Mouse (Mus musculus) granulocyte monocyte progenitor cell, adult 5-6 weeks (primary cell): ENCODE results near the gene Sec14l3. TPM values are rescaled to one million over a fixed set of nuclear protein-coding genes. Genes with fewer than 3 reads are reported as not detected.
"Not testable (repeated sequence)": the region's sequence is repeated elsewhere in the genome, so short reads cannot be mapped to it uniquely, and the experiment has no call there.

Experiments
- ATAC-seq: replicated peaks from 2 replicates; pipeline ENCODE4 v1.8.0; 2016; ENCODE audit warnings: mild to moderate bottlenecking, moderate TSS enrichment, inconsistent platforms; ENCODE audit not compliant: poor library complexity, severe bottlenecking
- total RNA-seq, 2 experiments: library from RNA; stranded (forward) in 1 of 2; stranded (reverse) in 1 of 2; fragments of 200-712, 200-1000 nt in 1 of 2; fragments of >200 nt in 1 of 2; fragmentation: Nextera tagmentation in 1 of 2; gene quantifications; 2 replicates each; pipeline ENCODE4 v1.2.3; 2014 to 2017

Sec14l3 gene
- total RNA-seq, 2 experiments from 2014 or later: not detected

DNA sequence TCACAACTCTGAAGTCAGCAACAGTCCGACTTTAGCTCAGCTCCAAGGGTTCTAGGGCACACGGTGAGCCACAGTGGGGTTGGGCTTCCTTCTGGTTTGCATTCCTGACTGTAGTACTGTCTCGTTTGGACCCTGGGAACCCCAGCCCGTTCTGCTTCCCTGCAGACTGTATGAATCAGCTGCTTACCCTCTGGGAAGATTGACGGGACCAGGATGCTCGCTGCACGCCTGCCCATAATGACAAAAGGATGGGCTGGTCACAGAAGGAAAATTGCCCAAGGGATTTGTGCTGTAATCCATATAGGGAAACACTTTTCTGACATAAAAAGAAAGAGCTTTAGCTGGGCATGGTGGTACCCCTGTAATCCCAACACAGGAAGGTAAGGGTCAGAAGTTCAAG lies 34.2 kb downstream of the Sec14l3 start:
- ATAC-seq: no peak

DNA sequence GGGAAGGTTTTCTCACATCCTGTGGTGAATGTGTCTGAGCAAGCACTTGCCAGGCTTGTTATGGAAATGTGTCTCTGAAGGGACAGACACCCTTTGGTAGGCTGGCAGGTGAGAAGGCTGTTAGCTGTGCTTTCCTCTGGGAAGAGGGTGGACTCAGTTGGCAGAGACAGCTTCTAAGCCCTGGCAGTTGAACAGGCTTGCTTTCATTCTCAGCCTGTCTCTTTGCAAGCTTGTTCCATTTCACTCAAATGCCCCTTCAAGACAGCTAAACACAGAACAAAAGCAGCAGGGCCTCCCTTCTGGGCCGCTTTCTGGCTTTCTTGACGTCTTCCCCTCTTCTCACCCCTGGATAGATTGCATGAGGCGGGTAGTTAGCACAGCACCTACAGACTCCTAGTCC lies 34.8 kb downstream of the Sec14l3 start:
- ATAC-seq: no peak

- ATAC-seq: peak; percentile 60; the same call in 1 of the 2 replicates
Measured at GRCm38 (mm10) chr11:4101851-4102250, 37.2 kb downstream of the Sec14l3 start.

- ATAC-seq: no peak
Measured at GRCm38 (mm10) chr11:4103522-4103921, 38.9 kb downstream of the Sec14l3 start.

- ATAC-seq: no peak
Measured at GRCm38 (mm10) chr11:4104989-4105388, 40.3 kb downstream of the Sec14l3 start.

GRCm38 (mm10) chr11:4105444-4105843 lies 40.8 kb downstream of the Sec14l3 start:
- no peak for ATAC-seq

GRCm38 (mm10) chr11:4107901-4108300 lies 43.3 kb downstream of the Sec14l3 start:
- not testable (repeated sequence) for ATAC-seq

- no peak for ATAC-seq
Measured at GRCm38 (mm10) chr11:4108691-4109090, 44.0 kb downstream of the Sec14l3 start.

GRCm38 (mm10) chr11:4112033-4112432 lies 47.4 kb downstream of the Sec14l3 start:
- no peak for ATAC-seq

GRCm38 (mm10) chr11:4112861-4113260 lies 48.2 kb downstream of the Sec14l3 start:
- no peak for ATAC-seq

DNA sequence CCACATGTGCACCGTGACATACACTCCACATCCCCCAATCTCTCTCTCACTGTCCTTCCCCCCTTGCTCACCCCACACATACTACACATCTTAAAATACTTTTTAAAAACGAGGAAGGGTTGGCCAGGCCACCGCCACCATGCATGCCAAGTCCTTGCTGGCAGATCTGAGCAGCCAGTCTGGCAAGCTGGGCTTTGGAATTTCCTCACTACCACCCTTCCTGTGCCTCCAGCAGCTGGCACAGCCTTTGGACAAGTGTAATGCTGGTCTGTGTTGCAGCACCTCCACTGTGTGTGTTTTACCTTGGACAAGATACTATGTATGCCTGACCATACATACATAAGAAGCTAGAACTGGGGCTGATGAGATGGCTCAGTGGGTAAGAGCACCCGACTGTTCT lies 48.9 kb downstream of the Sec14l3 start:
- ATAC-seq: no peak

GRCm38 (mm10) chr11:4113970-4114369 lies 49.3 kb downstream of the Sec14l3 start:
- no peak for ATAC-seq

DNA sequence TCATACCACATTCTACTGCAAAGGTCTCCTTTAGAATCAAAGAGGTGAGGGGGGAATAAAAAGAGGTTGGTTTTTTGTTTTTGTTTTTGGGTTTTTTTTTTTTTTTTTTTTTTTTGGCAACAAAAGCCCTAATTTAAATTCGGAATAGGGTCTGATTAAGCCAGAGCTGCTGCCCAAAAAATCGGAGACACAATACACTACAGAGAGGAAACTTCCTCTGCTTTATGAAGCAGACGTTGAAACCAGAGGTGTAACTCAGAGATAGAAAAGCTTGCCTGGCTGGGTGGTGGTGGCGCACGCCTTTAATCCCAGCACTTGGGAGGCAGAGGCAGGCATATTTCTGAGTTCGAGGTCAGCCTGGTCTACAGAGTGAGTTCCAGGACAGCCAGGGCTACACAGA lies 49.9 kb downstream of the Sec14l3 start:
- ATAC-seq: not testable (repeated sequence)

DNA sequence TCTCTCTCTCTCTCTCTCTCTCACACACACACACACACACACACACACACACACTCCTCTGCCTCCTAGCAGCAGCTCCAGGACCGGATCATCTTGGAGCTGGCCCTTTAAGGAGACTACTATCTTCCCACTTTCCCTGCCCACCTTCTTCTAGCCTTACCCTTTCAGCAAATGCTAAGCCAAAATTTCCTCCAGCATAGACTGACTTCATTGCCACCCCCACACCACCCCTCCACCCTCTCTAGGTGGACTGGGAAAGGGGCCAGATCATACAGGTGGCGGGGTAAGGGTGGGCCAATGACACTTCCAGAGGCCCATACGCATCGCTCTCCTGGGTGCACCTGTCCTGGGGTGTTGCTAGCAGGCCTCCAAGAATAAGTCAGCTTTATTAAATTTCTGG lies 50.8 kb downstream of the Sec14l3 start:
- ATAC-seq: no peak

DNA sequence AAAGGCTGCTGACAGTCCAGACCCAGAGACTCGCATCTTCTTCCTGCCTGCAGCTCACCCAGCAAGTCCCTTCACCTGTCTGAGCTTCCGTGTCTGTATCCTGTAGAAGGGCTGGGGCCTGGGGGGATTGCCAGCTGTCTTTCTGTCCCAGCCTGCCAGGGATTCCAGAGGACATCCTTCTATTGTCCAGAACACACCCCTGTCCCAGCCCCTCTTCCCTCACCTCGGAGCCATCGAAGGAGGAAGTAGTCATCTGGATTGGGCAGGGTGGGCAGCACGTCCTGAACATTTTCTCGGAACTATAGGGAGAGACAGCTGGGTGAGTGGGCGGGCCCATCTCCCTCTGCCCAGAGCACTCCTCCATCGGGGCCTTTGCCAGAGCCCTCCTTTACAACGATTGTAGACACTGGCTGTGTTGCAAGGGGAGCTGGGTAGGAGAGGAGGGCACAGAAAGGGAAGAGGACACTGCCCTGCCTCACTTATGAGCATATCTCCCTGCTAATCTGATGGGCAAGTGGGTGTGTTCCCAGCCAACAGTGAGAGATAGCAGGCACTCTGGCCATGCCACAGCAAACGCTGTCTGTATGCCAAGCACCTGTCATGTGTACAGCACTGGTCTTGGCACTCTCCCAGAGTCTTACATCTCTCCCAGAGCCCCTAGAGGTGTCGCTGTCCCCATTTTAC lies 52.0 kb downstream of the Sec14l3 start:
- peak; percentile 19 for ATAC-seq

DNA sequence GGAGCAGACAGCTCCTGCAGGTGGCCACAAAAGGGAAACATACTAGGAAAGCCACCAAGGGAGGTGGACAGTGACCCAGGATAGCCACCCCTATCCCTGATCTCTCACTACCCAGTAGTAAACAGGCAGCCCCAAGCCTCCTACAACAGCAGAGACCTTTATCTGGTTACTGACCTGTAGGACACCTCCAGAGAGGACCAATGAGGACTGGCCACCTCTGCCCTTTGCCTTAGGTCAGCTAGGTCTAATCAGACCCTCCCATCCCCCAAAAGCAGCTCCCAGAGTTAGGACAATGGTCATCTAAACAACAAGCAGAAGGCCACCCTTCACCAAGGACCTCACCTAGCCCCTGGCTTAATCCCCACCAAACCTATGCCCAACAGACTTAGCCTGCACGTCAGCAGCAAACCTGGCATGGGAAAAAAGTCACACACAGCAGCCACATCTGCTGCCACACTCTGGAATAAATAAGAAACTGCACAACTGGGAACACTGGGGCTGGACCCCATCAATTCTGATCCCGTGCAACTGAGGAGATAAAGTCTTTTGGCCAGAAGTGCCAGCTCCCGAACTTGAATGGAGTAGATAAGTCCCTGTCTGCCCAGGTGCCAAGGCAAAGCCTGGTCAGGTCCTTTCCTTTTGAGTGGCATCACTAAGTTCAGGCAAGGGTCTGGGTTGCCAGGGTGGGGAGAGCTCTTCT lies 52.9 kb downstream of the Sec14l3 start:
- ATAC-seq: no peak

DNA sequence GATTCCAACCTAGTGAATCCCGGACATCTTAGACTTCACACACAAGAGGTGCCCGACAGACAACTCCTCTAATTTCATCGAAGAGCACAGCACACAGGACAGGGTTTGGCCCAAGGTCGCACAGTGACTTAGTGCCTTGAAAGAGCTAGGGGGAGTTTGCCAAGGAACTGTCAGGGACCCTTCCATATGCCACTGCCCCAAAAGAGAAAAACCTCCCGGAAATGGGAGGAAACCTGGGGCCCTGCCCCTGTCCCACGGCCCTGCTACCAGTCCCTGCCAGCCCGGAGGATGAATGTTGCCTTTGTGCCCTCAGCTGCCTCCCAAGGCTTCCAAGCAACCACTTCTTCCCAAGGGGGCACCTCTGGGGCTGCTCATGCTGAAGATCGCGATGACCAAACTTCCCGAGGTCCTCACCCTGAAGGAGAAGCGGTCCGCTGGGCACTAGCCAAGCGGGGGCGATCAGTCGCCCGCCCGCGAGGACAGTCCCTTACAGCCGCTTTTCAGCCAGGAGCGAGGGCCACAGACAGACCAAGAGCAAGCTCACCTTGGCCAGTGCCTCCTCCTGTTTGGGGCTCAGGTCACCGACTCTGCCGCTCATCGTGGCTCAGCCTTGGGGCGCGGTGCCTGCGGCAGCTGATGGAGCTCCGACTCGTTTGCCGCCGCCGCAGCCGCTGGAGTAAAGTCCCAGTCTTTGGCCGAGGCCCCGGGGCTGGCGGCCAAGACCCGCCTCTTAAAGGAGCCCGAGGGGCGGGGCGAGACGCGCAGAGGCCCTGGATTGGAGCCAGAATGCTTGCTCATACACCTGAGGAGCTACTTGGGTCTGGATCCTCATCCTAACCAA lies 53.7 kb downstream of the Sec14l3 start:
- 0 out of 2 replicates have a peak, but pooled peaks have one; percentile 9 for ATAC-seq

- ATAC-seq: no peak
Measured at GRCm38 (mm10) chr11:4119635-4120034, 55.0 kb downstream of the Sec14l3 start.

- no peak for ATAC-seq
Measured at GRCm38 (mm10) chr11:4121691-4122090, 57.0 kb downstream of the Sec14l3 start.

DNA sequence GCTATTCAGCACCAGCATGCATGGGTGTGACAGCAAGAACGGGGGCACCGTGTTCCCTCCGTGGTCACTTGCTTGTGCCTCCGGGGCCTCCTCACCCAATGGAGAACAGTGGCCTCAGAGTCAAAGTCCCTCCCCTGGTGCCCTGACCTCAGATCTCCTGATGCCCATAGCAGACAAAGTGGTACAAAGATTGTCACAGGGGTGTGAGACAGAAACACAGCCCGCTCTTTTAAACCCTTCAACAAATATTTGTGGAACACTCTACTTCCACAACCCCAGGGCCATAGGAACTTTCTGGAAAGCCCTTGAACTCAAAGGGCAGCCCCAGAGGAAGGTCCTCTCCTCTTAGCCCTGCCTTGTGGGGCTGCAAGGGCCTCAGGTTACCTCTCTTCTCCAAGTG lies 57.6 kb downstream of the Sec14l3 start:
- no peak for ATAC-seq
